Mouse (Mus musculus): ENCODE results near the gene Hdgf.

Gene Hdgf

DNA sequence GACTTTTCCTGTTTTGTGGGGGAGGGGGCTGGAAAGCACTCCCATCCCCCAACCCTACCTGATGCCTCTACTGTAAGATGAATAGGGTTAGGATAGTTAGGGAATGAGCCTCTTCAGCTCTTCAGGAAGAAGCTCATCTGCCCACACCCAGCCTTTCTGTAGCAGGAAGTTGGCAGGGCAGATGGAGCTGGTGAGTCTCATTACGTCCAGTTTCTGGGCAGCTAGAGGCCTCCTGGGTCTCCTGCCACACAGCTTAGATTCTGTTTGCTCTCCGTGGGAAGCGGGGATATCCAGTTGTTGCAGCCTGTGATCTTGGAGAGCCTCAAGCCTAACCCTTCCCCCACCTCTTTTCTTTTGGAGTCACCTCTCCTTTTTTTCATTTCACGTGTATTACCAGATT, 3.8 kb downstream of the Hdgf start:
- DNase-seq (ENCODE audit: low spot score) = peak; percentile 27

GRCm38 (mm10) chr3:87910573-87911141, 4.5 kb downstream of the Hdgf start:
- DNase-seq (ENCODE audit: low spot score) = peak; percentile 95

DNA sequence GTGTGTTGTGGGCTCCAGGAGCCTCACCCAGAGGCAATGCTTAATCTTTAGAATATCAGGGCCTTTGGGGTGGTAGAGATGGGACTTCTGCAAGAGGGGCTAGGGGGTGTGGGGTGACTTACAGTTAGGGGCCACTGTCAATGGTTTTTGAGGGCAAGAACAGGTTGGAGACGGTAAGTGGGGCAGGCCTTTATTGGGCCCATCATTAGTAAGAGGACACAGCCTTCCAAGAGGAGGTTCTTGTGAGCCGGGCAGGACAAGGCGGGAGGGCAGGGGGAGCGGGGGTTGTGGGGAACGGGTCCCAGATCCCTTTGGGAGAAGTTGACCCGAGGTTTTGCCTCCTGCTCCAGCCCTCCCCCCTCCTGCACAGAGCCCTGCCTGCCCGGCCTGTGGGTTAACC, 7.4 kb downstream of the Hdgf start:
- no peak for DNase-seq (ENCODE audit: low spot score)

DNA sequence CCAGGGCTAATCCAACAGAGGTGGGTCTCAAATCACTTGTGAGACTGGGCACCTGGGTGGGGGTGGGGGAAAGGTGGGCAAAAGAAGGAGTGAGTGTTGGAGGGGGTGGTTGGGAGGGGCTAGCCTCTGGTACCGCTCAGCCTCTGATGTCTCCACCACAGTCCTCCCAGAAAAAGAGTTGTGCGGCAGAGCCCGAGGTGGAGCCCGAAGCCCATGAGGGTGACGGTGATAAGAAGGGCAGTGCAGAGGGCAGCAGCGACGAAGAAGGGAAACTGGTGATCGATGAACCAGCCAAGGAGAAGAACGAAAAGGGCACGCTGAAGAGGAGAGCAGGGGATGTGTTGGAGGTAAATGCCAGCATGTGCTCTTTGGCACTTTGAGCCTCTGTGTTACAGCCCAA, 7.8 kb downstream of the Hdgf start:
- DNase-seq (ENCODE audit: low spot score) = no peak

DNA sequence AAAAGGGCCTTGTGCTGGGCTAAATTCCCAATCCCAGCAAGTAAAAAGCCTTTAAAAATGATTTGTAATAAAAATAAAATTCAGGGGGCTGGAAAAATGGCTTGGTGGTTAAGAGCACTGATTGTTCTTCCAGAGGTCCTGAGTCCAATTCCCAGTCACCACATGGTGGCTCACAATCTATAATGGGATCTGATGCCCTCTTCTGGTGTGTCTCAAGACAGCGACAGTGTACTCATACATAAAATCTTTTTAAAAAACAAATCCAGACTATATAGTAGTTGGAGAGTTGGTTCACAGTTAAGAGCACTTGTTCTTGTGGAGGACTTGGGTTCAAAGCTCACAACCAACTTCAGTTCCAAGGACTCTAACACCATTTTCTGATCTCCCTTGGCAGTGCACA, 10.9 kb downstream of the Hdgf start:
- no peak for DNase-seq (ENCODE audit: low spot score)

GRCm38 (mm10) chr3:87918551-87918950, 12.4 kb downstream of the Hdgf start:
- DNase-seq (ENCODE audit: low spot score) = no peak

DNA sequence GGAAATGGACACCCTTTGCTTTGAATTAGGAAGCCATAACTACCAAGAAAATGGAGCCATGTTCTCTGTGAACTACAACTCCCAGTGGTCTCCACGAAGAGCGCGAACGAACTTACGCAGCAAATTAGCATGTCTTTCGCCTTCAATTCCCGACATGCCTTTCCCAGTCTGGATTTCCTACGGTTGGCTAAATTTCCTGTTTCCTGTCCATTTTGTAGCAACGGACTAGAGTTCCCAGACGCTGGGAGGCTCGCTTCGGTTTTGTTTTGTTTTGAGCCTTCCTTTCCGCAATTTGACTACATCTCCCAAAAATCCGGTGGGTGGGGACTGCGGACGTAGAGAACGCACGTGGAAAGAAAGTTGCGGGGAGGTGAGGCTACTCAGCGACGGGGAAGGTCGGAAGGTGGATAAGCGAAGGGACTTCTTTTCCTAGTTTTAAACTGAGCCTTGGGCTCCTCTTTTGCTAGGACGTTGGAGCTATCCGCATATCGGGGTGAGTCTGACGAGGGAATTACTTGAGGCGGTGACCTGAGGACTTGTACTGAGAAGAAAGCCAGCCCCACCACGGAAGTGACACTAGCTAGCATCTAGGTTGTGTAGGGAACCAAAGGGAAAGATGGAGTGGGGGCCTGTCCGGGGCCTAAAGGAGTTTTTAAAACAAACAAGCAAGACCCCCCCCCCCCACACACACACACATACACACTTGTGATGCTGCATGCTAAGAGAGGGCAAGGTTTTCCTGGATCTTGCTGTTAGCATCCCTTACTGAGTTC, 13.4 kb downstream of the Hdgf start, which contains the start of gene Mrpl24:
TSS of gene Mrpl24 (plus strand) at position 171 of the 773 bp plus-strand sequence.
- peak; percentile 86 for DNase-seq (ENCODE audit: low spot score)

DNA sequence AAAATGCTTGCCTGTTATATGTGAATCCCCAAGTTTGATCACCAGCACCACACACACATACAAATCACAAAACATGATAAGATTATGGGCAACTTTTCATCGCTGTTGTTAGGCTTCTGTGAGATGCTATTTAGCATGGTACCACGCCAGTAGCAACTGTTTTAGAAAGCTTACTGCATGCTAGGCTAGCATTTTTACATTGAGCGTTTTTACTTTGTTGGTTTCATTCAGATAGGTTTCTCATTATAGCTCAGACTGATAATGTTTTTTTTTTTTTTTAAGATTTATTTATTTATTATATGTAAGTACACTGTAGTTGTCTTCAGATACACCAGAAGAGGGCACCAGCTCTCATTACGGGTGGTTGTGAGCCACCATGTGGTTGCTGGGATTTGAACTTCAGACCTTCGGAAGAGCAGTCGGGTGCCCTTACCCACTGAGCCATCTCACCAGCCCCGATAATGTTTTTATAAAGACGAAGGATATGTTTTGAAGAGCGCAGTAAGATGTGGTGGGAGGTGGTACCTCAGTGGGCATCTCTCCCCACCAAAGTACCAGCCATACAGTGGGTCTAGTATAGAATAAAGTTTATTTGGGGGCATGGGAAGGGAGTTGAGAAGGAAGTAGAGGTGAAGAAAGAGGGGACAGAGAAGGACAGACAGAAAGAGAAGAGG, 14.3 kb downstream of the Hdgf start:
- no peak for DNase-seq (ENCODE audit: low spot score)

- DNase-seq (ENCODE audit: low spot score) = no peak
Observed at GRCm38 (mm10) chr3:87924996-87925395, 18.9 kb downstream of the Hdgf start.

DNA sequence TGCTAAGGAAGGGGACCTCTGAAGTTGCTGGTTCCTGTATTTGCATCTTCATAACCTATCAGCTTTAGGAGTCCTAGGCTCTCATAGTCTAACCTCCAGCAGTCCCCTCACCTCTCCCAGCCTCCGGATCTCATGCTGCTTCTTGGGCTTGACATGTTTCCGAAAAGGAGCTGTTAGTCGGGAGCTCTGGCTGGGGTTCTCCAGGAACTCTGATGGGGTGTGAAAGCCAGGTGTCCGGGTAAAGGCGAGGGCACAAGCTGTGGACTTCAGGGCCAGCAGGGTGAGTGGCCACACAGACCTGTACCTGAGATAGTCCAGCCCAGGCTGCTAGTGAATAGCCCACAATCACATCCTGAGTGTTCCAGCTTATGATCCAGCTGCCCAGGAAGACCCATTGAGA, 21.3 kb downstream of the Hdgf start:
- no peak for DNase-seq (ENCODE audit: low spot score)

DNA sequence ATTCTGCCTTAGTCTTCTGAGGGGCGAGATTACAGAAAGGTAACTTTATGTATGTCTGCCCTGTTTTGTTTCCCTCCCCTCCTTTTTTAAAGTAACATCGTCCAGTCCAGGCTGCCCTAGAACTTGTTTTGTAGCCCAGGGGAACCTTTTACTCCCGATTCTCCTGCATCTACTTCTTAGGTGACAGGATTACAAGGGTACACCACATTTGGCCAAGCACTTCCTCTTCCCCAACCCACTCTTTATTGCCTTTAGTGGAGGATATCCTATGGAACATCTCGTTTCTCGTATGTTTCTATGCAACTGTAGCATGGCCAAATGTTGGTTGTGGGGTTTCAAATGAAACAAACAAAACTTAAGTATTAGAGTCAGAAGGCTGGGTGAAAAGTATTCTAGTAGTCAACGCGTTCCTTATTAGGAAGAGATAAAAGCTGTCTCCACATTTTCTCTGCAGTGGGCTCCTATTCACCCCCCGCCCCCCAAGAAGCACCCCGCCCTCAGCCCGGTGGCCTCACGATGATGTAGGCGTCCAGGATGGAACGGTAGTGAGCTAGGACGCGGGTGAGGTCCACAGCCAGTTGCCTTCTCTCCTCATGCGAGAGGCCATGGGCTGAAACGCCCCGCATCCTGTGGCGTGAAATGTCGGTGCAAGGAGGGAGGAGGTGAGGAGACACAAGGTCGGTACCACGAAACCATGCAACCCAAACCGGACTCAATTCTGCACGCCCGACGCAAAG, 23.4 kb downstream of the Hdgf start:
- no peak for DNase-seq (ENCODE audit: low spot score)

- peak; percentile 98 for DNase-seq (ENCODE audit: low spot score)
Observed at GRCm38 (mm10) chr3:87930078-87930795, 24.1 kb downstream of the Hdgf start, which contains the start of the genes Isg20l2 and Rrnad1. Gene Isg20l2 (plus strand): TSS chr3:87930314. Gene Rrnad1 (minus strand): TSS chr3:87930717.

DNA sequence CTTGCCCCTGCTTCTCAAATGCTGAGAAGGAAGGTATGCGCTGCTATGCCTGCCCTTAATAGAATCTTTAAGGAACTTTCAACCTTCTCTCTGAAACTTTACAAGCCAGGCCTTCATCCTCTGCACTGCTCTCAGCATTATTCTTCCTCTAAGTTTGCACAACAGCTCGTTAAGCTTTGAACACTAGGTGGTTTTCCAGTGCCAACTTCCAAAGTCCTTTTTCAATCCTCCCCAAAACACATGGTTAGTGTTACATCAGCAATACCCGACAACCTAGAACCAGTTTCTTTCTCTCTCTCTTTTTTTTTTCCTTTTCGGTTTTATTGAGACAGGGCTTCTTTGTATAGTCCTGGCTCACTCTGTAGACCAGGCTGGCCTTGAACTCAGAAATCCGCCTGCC, 27.9 kb downstream of the Hdgf start:
- DNase-seq (ENCODE audit: low spot score) = no peak

DNA sequence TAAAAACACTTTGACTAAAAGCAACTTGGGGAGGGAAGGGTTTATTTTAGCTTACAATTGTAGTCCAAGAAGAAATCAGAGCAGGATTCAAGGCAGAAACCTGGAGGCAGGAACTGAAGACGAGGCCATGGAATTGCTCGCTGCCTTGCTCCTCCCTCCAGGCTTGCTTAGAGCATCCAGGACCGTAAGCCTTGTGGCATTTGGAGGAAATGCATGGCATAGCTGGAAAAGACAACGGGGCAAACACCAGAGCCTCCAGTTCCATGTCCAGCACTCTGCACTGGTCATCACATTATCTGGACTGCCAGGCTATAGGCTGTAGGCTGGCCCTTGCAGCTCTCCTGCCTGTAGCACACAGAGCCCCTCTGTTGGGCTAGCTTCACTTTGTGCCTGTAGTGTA, 28.4 kb downstream of the Hdgf start:
- no peak for DNase-seq (ENCODE audit: low spot score)

- DNase-seq (ENCODE audit: low spot score) = no peak
Observed at GRCm38 (mm10) chr3:87935201-87935600, 29.1 kb downstream of the Hdgf start.

- peak; percentile 59 for DNase-seq (ENCODE audit: low spot score)
Observed at GRCm38 (mm10) chr3:87935776-87936175, 29.7 kb downstream of the Hdgf start.

DNA sequence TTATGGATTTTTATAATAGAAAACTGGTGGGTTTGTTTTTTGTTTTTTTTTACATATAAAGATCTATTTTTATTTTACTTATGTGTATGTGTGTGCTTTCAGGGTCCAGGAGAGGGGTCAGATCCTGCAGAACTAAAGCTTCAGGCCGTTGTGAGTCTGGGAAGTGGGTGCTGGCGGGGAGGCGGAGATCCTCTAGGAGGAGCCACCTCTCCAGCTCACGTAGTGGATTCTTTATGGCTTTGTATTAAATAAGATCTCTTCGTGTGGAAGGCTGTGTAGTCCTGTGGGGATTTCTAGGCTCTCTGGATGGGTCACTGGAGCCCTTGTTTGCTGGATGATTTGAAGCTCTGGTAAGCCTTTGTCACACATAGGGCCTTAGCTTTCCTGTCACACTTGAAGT, 34.5 kb downstream of the Hdgf start:
- DNase-seq (ENCODE audit: low spot score) = no peak

- DNase-seq (ENCODE audit: low spot score) = no peak
Observed at GRCm38 (mm10) chr3:87942471-87942870, 36.4 kb downstream of the Hdgf start.

DNA sequence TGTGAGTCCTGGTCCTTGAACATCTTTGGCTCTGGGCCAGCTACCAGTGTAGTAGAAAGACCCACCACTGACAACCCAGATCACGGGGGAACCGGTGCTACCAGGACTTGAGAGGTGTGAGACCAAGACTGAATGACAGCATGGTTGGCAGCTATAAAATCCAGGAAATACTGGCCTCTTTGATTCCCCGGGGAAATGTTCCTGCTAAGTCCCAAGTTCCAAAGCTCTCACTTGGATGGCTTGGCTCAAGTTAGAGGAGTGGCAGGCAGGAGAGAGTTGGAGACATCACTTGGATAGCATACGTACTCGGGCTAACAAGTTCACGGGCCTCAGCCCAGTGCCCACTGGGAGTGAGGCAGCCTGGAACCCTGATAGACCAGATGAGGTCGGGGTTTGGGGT, 37.5 kb downstream of the Hdgf start:
- no peak for DNase-seq (ENCODE audit: low spot score)

- DNase-seq (ENCODE audit: low spot score) = no peak
Observed at GRCm38 (mm10) chr3:87944838-87945600, 38.9 kb downstream of the Hdgf start.

Measured in yolk sac, embryonic 10.5 days (tissue).